Mouse (Mus musculus): ENCODE measurements around the gene Zbtb9. TPM values are rescaled to one million over a fixed set of nuclear protein-coding genes. Genes with fewer than 3 reads are reported as not detected.
A peak's percentile ranks its signal among the peaks of the same experiment; 100 is the strongest.

Gene Zbtb9
- polyA plus RNA-seq, 1 experiment from 2014 or later, result 17.8 TPM

GRCm38 (mm10) chr17:27004903-27005485 lies 32.0 kb downstream of the Zbtb9 start:
- Histone ChIP-seq H3K4me3 (no peak overlapping the region), H3K9ac (no peak overlapping the region), H3K36me3 (no peaks in the 10 kb centered on the region), H3K27ac (replicated peaks) (no peak overlapping the region), H3K9me3 (no peaks in the 10 kb centered on the region), H3K4me1 (replicated peaks) (peaks cover 6% of the 10 kb centered on the region), H3K27me3 (no peaks in the 10 kb centered on the region; the same call in 1 of the 2 replicates), H3K4me2 (no peak overlapping the region)
- WGBS, result 37% methylated on average over 19 of the region's 19 CpGs
- ATAC-seq (ENCODE audit: low read depth), result no peak

GRCm38 (mm10) chr17:27005644-27006043 lies 32.7 kb downstream of the Zbtb9 start:
- no peak overlapping the region for H3K9ac ChIP-seq
- H3K36me3 ChIP-seq, result no peaks in the 10 kb centered on the region
- ATAC-seq (ENCODE audit: low read depth), result no peak
- H3K4me1 ChIP-seq (replicated peaks), result no peaks in the 10 kb centered on the region; the same call in 1 of the 2 replicates
- no peaks in the 10 kb centered on the region for H3K9me3 ChIP-seq
- no peaks in the 10 kb centered on the region; the same call in 1 of the 2 replicates for H3K27me3 ChIP-seq
- no peak overlapping the region for H3K27ac ChIP-seq (replicated peaks)
- no peak overlapping the region for H3K4me2 ChIP-seq
- 64% methylated on average over 11 of the region's 11 CpGs for WGBS
- no peak overlapping the region for H3K4me3 ChIP-seq

- no peak overlapping the region for H3K9ac ChIP-seq
- H3K36me3 ChIP-seq, result no peaks in the 10 kb centered on the region
- no peak overlapping the region for H3K4me3 ChIP-seq
- WGBS, result 71% methylated on average over 2 of the region's 2 CpGs
- no peak overlapping the region for H3K4me2 ChIP-seq
- H3K27me3 ChIP-seq, result no peaks in the 10 kb centered on the region; the same call in 1 of the 2 replicates
- ATAC-seq (ENCODE audit: low read depth), result no peak
- no peak overlapping the region for H3K27ac ChIP-seq (replicated peaks)
- H3K9me3 ChIP-seq, result no peaks in the 10 kb centered on the region
- H3K4me1 ChIP-seq (replicated peaks), result peaks cover 13% of the 10 kb centered on the region
Measured at GRCm38 (mm10) chr17:27008277-27008676, 35.3 kb downstream of the Zbtb9 start.

- ATAC-seq (ENCODE audit: low read depth), result no peak
- Histone ChIP-seq H3K4me3 (no peak overlapping the region), H3K4me1 (replicated peaks) (peaks cover 13% of the 10 kb centered on the region), H3K4me2 (no peak overlapping the region), H3K36me3 (no peaks in the 10 kb centered on the region), H3K27ac (replicated peaks) (no peak overlapping the region), H3K9ac (no peak overlapping the region), H3K9me3 (no peaks in the 10 kb centered on the region), H3K27me3 (no peaks in the 10 kb centered on the region)
- WGBS, result 92% methylated on average over 10 of the region's 10 CpGs
Measured at GRCm38 (mm10) chr17:27011167-27011566, 38.2 kb downstream of the Zbtb9 start.

- no peak overlapping the region; the same call in 1 of the 2 replicates for H3K27ac ChIP-seq (replicated peaks)
- WGBS, result 57% methylated on average over 14 of the region's 14 CpGs
- peaks cover 13% of the 10 kb centered on the region for H3K4me1 ChIP-seq (replicated peaks)
- 0 out of 2 replicates have a peak overlapping the region, but pooled peaks have one; percentile 31 for H3K9ac ChIP-seq
- H3K9me3 ChIP-seq, result no peaks in the 10 kb centered on the region
- ATAC-seq (ENCODE audit: low read depth), result no peak
- H3K4me2 ChIP-seq, result peak overlapping the region; percentile 14; the same call in 1 of the 2 replicates
- no peaks in the 10 kb centered on the region for H3K36me3 ChIP-seq
- H3K27me3 ChIP-seq, result no peaks in the 10 kb centered on the region
- H3K4me3 ChIP-seq, result no peak overlapping the region
Measured at GRCm38 (mm10) chr17:27011998-27012672, 39.2 kb downstream of the Zbtb9 start.

GRCm38 (mm10) chr17:27012909-27013308 lies 39.9 kb downstream of the Zbtb9 start:
- no peaks in the 10 kb centered on the region for H3K36me3 ChIP-seq
- no peak overlapping the region for H3K4me3 ChIP-seq
- H3K9ac ChIP-seq, result peak overlapping the region; percentile 31; the same call in 1 of the 2 replicates
- peak overlapping the region; percentile 14; the same call in 1 of the 2 replicates for H3K4me2 ChIP-seq
- no peaks in the 10 kb centered on the region for H3K9me3 ChIP-seq
- no peak overlapping the region; the same call in 1 of the 2 replicates for H3K27ac ChIP-seq (replicated peaks)
- ATAC-seq (ENCODE audit: low read depth), result no peak
- WGBS, result 19% methylated on average over 6 of the region's 6 CpGs
- no peaks in the 10 kb centered on the region for H3K27me3 ChIP-seq
- peaks cover 18% of the 10 kb centered on the region for H3K4me1 ChIP-seq (replicated peaks)

- peak overlapping the region; percentile 63 for H3K9ac ChIP-seq
- peaks cover 15% of the 10 kb centered on the region for H3K4me1 ChIP-seq (replicated peaks)
- H3K27ac ChIP-seq (replicated peaks), result peak overlapping the region; percentile 61; the same call in 1 of the 2 replicates
- WGBS, result 8% methylated on average over 34 of the region's 34 CpGs
- peak overlapping the region; percentile 71 for H3K4me2 ChIP-seq
- no peaks in the 10 kb centered on the region for H3K27me3 ChIP-seq
- no peaks in the 10 kb centered on the region for H3K9me3 ChIP-seq
- peak; percentile 66 for ATAC-seq (ENCODE audit: low read depth)
- peak overlapping the region; percentile 44 for H3K4me3 ChIP-seq
- peaks cover 34% of the 10 kb centered on the region for H3K36me3 ChIP-seq
Measured at GRCm38 (mm10) chr17:27017564-27018499, 44.9 kb downstream of the Zbtb9 start.

- no peaks in the 10 kb centered on the region for H3K9me3 ChIP-seq
- peak overlapping the region; percentile 71 for H3K4me2 ChIP-seq
- H3K4me3 ChIP-seq, result peak overlapping the region; percentile 44
- 38% methylated on average over 12 of the region's 12 CpGs for WGBS
- peak overlapping the region; percentile 61; the same call in 1 of the 2 replicates for H3K27ac ChIP-seq (replicated peaks)
- H3K27me3 ChIP-seq, result no peaks in the 10 kb centered on the region
- ATAC-seq (ENCODE audit: low read depth), result peak; percentile 23; the same call in 1 of the 2 replicates
- peaks cover 41% of the 10 kb centered on the region for H3K36me3 ChIP-seq
- peak overlapping the region; percentile 63; the same call in 1 of the 2 replicates for H3K9ac ChIP-seq
- peaks cover 12% of the 10 kb centered on the region for H3K4me1 ChIP-seq (replicated peaks)
Measured at GRCm38 (mm10) chr17:27018555-27019196, 45.7 kb downstream of the Zbtb9 start.

- Histone ChIP-seq H3K27ac (replicated peaks) (no peak overlapping the region), H3K4me3 (no peak overlapping the region), H3K9me3 (no peaks in the 10 kb centered on the region), H3K36me3 (peaks cover 63% of the 10 kb centered on the region), H3K4me1 (replicated peaks) (peaks cover 12% of the 10 kb centered on the region), H3K27me3 (no peaks in the 10 kb centered on the region), H3K9ac (no peak overlapping the region), H3K4me2 (no peak overlapping the region)
- WGBS, result 91% methylated on average over 13 of the region's 14 CpGs
- ATAC-seq (ENCODE audit: low read depth), result no peak
Measured at GRCm38 (mm10) chr17:27021076-27021475, 48.1 kb downstream of the Zbtb9 start.

- H3K4me2 ChIP-seq, result no peak overlapping the region
- no peak for ATAC-seq (ENCODE audit: low read depth)
- H3K9me3 ChIP-seq, result no peaks in the 10 kb centered on the region
- H3K36me3 ChIP-seq, result peaks cover 66% of the 10 kb centered on the region
- no peak overlapping the region for H3K4me3 ChIP-seq
- H3K27me3 ChIP-seq, result no peaks in the 10 kb centered on the region
- H3K4me1 ChIP-seq (replicated peaks), result peaks cover 13% of the 10 kb centered on the region
- WGBS, result 93% methylated on average over 9 of the region's 9 CpGs
- H3K27ac ChIP-seq (replicated peaks), result no peak overlapping the region
- H3K9ac ChIP-seq, result no peak overlapping the region
Measured at GRCm38 (mm10) chr17:27021736-27022135, 48.8 kb downstream of the Zbtb9 start.

GRCm38 (mm10) chr17:27023342-27023741 lies 50.4 kb downstream of the Zbtb9 start:
- no peak overlapping the region for H3K4me3 ChIP-seq
- H3K36me3 ChIP-seq, result peaks cover 66% of the 10 kb centered on the region
- no peak overlapping the region for H3K4me2 ChIP-seq
- no peaks in the 10 kb centered on the region for H3K27me3 ChIP-seq
- WGBS, result 92% methylated on average over 4 of the region's 4 CpGs
- H3K9ac ChIP-seq, result no peak overlapping the region
- no peak for ATAC-seq (ENCODE audit: low read depth)
- H3K9me3 ChIP-seq, result no peaks in the 10 kb centered on the region
- H3K4me1 ChIP-seq (replicated peaks), result peaks cover 20% of the 10 kb centered on the region
- no peak overlapping the region for H3K27ac ChIP-seq (replicated peaks)

Measured in neural tube, embryonic 13.5 days (tissue).